Mouse (Mus musculus): ENCODE results near the gene Rora. TPM values are rescaled to one million over a fixed set of nuclear protein-coding genes. Genes with fewer than 3 reads are reported as not detected.

Rora gene
- total RNA-seq, 2 experiments from 2014 or later: 43.6 to 48.9 TPM

- DNase-seq (ENCODE audit: low spot score in 2 of 2): no peak
Measured at GRCm38 (mm10) chr9:69376982-69377653, 723.5 kb downstream of the Rora start.

DNA sequence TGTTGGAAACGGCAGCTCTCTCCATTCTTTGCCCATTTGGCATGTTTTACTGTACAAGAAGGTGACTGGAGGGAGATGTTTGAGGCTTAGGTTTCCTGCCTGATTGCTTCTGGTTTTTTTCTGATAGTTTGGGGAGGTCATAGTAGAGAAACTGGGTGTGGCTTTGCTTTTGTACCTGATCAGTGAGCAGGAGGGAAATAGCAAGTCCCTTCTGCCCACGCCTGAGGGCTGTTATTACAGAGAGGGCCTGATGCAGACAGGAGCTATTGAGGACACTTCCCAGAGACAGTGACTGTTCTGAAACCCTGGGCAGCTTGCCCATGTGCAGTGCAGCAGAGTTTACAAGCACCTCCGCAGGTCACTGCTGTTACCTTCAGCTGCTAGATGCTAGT is 724.1 kb downstream of the Rora start:
- no peak for DNase-seq (ENCODE audit: low spot score in 2 of 2)

DNA sequence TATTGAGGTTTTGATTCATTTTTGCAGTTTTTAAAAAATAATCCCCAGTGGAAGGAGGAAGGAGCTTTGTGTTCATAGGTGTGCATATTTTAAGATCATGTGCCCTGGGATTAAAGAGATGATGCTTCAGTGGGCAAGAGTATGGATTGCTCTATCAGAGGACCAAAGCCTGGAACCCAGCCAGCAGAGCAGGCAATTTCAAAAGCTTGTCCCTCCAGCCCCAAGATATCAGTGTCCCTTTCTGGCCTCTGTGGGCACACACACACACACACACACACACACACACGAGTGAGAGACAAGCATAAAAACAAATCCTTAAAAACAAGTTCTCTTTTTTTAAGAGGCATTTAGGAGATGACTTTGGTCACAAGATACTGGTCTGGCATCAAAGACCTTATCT is 727.0 kb downstream of the Rora start:
- DNase-seq (ENCODE audit: low spot score in 2 of 2): no peak

- DNase-seq (ENCODE audit: low spot score in 2 of 2): no peak
Measured at GRCm38 (mm10) chr9:69381741-69382140, 728.2 kb downstream of the Rora start.

GRCm38 (mm10) chr9:69384475-69384874 is 730.9 kb downstream of the Rora start:
- DNase-seq (ENCODE audit: low spot score in 2 of 2): no peak

GRCm38 (mm10) chr9:69384905-69385304 is 731.3 kb downstream of the Rora start:
- no peak for DNase-seq (ENCODE audit: low spot score in 2 of 2)

- no peak for DNase-seq (ENCODE audit: low spot score in 2 of 2)
Measured at GRCm38 (mm10) chr9:69387296-69387695, 733.7 kb downstream of the Rora start.

GRCm38 (mm10) chr9:69390631-69391030 is 737.0 kb downstream of the Rora start:
- DNase-seq (ENCODE audit: low spot score in 2 of 2): no peak

DNA sequence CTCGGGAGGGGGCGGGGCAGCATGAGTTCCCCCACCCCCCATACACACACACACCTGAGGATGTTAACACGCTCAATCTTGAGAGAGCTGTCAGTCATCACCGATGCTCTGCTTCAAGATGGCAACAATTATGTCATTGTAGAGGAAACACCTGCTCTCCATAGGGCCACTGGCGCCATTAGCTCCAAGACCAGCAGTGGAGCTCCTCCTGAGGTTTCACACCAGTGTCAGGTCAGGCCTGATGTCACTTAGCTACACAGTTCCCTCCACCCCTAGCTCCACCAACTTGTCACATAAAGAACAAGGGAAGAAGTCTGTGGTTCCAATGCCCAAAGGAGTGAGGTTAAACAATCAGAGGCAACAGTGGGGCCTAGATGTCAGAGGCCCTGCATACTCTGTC is 740.6 kb downstream of the Rora start:
- no peak for DNase-seq (ENCODE audit: low spot score in 2 of 2)

DNA sequence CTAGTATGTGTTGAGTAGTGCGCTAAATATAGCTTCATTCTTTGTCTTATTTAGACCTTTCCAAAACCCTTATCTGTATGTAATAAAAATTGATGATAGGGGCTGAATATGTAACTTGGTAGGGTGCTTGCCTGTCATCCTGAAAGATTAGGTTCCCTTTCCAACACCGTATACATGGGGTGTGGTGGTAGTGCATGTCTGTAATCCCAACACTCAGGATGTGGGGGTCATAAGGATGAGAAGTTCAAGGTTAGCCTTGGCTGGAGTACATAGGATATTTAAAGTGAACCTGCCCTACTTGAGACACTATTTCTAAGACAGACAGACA is 743.8 kb downstream of the Rora start:
- DNase-seq (ENCODE audit: low spot score in 2 of 2): no peak

- DNase-seq (ENCODE audit: low spot score in 2 of 2): peak; percentile 49 to 75
Measured at GRCm38 (mm10) chr9:69397760-69398452, 744.3 kb downstream of the Rora start, which contains the start of gene Ice2. Gene Ice2, plus strand, starts transcription at chr9:69397906.

GRCm38 (mm10) chr9:69398453-69398850 is 744.9 kb downstream of the Rora start:
- no peak for DNase-seq (ENCODE audit: low spot score in 2 of 2)

GRCm38 (mm10) chr9:69404671-69405070 is 751.1 kb downstream of the Rora start:
- no peak for DNase-seq (ENCODE audit: low spot score in 2 of 2)

GRCm38 (mm10) chr9:69419476-69419875 is 765.9 kb downstream of the Rora start:
- DNase-seq (ENCODE audit: low spot score in 2 of 2): no peak

DNA sequence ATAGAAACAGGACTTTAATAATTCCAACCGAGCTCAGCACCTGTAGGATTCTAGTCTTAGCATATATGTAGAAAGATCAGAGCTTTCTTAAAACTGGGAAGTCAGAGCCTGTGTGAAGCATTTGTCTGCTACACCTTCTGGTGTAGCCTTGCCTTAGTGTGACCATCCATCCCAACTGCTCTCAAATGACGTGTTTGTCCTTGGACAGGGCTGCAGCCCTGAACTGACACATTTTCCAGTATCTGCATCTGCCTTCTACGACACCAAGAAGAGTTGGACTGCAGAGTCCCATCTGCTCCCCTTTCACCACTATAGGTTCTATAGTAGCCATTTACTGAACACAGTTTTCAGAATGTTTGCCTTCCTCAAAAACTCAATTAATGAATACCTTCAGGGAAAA is 776.9 kb downstream of the Rora start:
- no peak for DNase-seq (ENCODE audit: low spot score in 2 of 2)

GRCm38 (mm10) chr9:69431863-69432555 is 778.4 kb downstream of the Rora start:
- DNase-seq (ENCODE audit: low spot score in 2 of 2): no peak

DNA sequence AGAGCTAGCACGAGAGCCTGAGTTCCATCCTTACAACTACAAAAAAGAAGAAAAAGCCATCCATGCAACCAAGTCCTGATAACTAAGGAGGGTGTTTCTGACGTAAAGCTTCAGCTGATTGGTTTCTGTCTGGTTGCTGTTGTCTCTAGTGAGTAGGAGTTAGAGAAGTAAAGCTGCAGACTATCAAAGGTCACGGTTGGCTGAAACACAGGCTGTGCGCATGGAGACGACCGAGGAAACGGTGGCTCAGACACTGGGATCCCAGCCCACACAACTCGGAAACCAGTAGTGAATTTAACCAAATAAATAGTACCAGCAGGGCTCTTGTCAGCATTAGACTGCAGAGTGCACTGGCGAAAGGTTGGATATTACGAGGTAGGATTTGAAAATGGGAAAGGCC is 781.6 kb downstream of the Rora start:
- no peak for DNase-seq (ENCODE audit: low spot score in 2 of 2)

GRCm38 (mm10) chr9:69435662-69436061 is 782.1 kb downstream of the Rora start:
- DNase-seq (ENCODE audit: low spot score in 2 of 2): no peak

All from gastrocnemius, postnatal 4 days (tissue).